Mouse (Mus musculus): ENCODE measurements at regions not wholly inside any gene's neighbourhood (a gene's known extent, or its start where the extent isn't known, plus 50 kb on each side); places are given as distances from the start of the nearest gene placed in this dataset.
A peak's percentile ranks its signal among the peaks of the same experiment; 100 is the strongest.

DNA sequence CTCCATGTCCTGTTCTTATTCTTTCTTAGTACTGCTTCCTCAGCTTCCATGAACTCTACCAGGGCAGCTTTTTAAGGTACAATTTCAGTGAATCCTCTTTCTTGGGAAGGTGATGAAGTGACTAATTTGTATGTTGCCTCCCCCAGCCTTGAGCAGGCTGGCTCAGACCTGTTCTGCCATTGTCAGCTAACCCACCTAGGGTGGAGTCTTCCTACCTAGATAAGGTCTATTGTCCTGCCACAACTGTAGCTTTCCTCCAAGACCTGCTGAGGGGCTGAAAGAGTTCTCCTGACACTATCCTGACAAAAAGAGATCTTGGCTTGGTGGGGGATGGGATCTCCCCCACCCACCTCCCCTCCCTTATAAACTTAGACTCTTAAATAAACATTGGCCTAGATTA is 1540.3 kb upstream of the Gm38303 start:
- Histone ChIP-seq H3K4me2 (ENCODE audit: low read length) (no peak overlapping the region), H3K36me3 (ENCODE audit: control insufficient read depth, insufficient read depth, low read length) (no peaks in the 10 kb centered on the region)
- no peak for ATAC-seq

GRCm38 (mm10) chr3:11869381-11869780 is 1533.9 kb upstream of the Gm38303 start:
- no peak overlapping the region for H3K27ac ChIP-seq (ENCODE audit: low read depth, low read length)
- H3K9ac ChIP-seq (ENCODE audit: low read length) = no peak overlapping the region
- H3K4me1 ChIP-seq (ENCODE audit: control insufficient read depth, insufficient read depth, low read length) = no peaks in the 10 kb centered on the region
- H3K36me3 ChIP-seq (ENCODE audit: control insufficient read depth, insufficient read depth, low read length) = no peaks in the 10 kb centered on the region
- ATAC-seq (no peak), DNase-seq (ENCODE audit: low spot score) (peak; percentile 15)
- H3K4me3 ChIP-seq (ENCODE audit: low read depth, low read length) = no peak overlapping the region
- no peaks in the 10 kb centered on the region for H3K9me3 ChIP-seq (replicated peaks; ENCODE audit: control insufficient read depth, low read length)
- no peak overlapping the region for H3K4me2 ChIP-seq (ENCODE audit: low read length)
- H3K27me3 ChIP-seq (replicated peaks; ENCODE audit: control insufficient read depth, insufficient read depth, low read length) = no peaks in the 10 kb centered on the region

More for the DNA sequence above, 1540.3 kb upstream of the Gm38303 start:
- H3K27me3 ChIP-seq (replicated peaks; ENCODE audit: control insufficient read depth, insufficient read depth, low read length) = no peaks in the 10 kb centered on the region
- no peak overlapping the region for H3K9ac ChIP-seq (ENCODE audit: low read length)
- no peaks in the 10 kb centered on the region for H3K4me1 ChIP-seq (ENCODE audit: control insufficient read depth, insufficient read depth, low read length)
- DNase-seq (ENCODE audit: low spot score) = no peak
- H3K9me3 ChIP-seq (replicated peaks; ENCODE audit: control insufficient read depth, low read length) = no peaks in the 10 kb centered on the region
- no peak overlapping the region for H3K27ac ChIP-seq (ENCODE audit: low read depth, low read length)
- H3K4me3 ChIP-seq (ENCODE audit: low read depth, low read length) = no peak overlapping the region
